Mouse (Mus musculus): ENCODE measurements around the gene Iqcc.

Iqcc gene

GRCm38 (mm10) chr4:129622120-129622802 lies 3.4 kb upstream of the Iqcc start:
- DNase-seq (ENCODE audit: low read depth) = no peak

- no peak for DNase-seq (ENCODE audit: low read depth)
Observed at GRCm38 (mm10) chr4:129621283-129621841, 2.5 kb upstream of the Iqcc start.

DNA sequence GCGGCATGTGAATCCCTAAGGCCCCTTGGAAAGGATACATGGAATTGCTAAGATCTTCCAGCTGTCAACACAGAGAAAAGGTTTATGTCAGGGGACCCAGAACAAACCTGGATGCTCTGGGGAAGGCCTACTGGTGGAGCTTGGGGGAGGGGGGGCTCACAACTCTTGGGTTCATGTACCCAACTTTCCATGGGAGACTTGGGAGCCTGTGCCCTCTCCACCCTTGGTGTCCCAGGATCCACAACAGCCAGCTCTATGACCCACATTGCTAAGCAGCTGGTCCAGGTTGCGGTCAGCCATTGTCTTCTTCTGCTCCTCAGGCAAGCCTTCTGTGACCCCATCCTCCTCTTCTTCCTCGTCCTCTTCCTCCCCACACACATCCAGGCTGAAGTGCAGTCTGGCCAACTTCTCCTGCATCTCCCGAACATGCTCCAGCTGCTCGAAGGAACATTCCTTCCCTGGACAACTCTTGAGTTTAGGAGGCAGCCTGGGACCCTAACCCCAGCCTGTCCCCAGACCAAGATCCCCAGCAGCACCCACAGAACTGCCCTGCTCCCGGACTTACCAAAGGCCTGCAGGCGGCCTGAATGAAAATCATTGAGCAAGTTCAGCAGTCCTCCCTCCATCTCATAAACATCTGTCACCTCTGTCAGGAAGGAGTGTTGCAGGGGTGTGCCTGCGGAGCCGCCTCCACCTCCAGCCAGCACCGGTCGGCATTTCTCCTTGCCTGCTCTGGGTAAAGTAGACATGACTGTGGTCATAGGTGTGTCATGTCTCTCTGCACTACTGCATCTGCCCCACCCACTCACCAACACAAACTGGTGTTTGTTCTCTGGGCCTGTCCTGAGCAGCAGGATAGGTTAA lies 1.8 kb upstream of the Iqcc start:
- no peak for DNase-seq (ENCODE audit: low read depth)

DNA sequence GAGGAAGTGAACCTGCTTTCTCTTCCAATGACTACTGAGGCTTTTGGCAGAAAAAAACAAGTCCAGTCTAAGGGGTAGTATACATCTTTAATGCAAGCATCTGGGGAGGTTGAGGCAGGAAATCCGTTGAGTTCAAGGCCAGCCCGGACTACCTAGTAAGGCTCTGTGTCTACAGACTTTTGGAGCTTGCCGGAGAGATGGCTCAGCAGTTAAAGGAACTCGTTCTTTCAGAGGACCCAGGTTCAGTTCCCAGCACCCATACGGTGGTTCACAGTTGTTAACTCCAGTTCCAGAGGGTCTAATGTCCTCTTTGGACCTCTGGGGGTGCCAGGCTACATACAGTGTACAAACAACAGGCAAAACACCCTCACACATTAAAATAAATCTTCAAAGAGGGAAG lies 868 bp downstream of the Iqcc start:
- DNase-seq (ENCODE audit: low read depth) = no peak

- DNase-seq (ENCODE audit: low read depth) = no peak
Observed at GRCm38 (mm10) chr4:129617121-129617641, 1.7 kb downstream of the Iqcc start.

- DNase-seq (ENCODE audit: low read depth) = no peak
Observed at GRCm38 (mm10) chr4:129616631-129617030, 2.3 kb downstream of the Iqcc start.

DNA sequence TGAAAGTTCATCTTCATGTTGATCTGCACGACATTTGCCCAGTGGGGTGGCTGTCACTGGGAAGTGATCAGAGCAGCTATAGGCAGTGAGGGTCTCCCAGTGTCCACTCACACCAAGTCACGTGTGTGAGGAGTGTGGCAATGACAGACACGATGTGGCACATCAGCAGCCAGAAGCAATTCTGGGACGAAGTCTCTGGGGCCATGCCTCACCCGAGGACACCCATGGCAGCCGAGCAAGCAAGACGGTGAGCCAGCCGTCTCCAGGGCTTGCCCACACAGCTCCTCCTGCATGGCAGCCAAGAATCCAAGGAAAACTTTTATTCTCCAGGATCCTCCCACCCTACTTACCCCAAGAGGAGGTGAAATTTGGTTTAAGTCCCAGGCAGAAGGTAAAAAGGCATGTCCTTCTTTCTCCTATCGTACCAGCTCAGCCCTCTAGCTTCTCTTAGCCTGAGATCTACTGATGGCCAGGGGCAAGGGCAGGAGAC lies 3.1 kb downstream of the Iqcc start:
- DNase-seq (ENCODE audit: low read depth) = no peak

DNA sequence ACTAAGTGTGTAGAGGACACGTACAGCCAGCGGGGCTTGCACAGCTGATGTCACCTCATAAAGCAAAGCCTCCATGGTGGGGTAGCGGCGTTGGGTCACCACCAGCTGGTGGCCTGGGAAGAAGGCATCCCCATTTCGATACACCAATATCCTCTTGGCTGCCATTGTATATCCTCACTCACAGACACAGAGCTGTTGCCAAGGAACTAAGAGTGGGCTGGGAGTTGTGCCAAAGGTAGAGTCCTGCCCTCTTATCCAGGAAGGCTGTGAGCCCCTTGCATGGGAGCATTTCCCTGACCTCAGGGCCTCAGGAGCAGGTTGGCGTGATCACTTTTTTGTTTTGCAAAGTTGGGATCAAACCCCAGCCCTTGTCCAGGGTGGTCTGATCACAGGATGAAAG lies 4.8 kb downstream of the Iqcc start, which contains the start of gene Dcdc2b:
Gene Dcdc2b, minus strand, starts transcription at position 165 of the 400 bp plus-strand sequence.
- DNase-seq (ENCODE audit: low read depth) = no peak

- DNase-seq (ENCODE audit: low read depth) = no peak
Observed at GRCm38 (mm10) chr4:129610472-129610871, 8.4 kb downstream of the Iqcc start.

DNA sequence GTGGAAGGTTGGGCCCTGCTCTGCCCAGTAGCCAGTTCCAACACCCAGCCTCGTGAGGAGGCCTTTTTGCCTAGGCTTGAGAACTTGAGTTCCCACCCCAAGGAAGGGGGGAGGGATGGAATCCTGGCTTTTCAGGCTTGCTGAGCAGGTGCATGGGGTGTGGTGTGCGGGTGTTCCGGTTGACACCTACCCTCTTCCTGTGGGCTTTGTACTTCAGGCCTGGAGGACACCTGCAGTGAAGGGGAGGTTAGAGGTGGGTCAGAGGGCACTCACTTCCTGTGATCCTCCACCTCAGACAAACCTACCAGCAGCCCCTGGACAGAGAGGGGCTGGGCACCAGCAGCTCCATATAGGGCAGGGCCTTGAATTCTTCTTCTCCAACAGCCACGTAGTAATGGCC lies 8.9 kb downstream of the Iqcc start:
- DNase-seq (ENCODE audit: low read depth) = no peak

DNA sequence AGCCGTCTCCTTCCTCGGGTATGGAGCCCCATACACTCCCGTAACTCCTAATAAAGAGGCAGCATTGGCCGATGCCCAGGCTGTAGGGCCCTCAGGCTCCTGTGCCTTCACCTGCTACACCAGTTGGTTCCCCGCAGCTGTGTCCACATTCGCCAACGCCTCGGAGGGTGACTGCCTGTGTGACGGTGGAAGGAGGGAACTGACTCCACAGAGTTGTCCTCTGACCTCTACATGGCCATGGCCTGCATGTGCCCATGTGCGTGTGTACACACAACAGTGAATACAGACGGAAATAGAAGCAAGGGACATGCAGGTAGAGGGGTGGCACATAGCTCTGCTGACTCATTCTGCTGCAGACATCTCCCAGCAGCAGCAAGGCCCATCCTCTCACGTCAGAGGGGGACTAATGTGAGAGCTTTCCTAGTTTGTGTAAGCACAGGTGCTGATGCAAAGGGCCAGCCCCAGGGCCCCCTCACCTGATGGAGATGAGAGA lies 9.7 kb downstream of the Iqcc start:
- no peak for DNase-seq (ENCODE audit: low read depth)

DNA sequence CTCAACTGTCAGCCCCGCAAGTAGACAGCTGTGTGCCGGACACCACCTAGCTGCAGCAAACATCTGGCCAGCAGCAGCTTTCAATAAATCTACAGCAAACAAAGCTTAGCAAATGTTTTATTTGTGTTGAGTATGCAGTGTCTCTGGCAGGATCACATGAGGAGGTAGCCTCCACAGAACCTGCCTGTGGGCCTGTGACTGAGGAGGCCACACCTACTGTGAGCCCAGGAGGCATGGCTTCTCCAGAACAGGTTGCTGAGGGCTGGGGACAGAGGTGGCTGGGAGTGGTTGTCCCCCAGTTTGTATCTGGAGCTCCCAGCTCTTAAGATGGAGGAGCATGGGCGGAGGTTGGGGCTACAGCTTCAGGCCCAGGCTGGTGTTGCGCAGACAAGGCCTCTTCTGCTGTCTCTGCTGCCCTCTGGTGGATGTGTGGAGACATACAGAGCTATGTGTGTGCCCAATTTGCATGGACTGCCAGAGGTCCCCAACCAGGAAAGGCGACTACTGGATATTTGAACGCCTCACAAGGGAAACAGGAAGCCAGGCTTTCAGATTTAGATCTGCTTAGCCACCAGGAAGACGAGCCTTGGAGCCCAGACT lies 10.4 kb downstream of the Iqcc start:
- peak; percentile 89 for DNase-seq (ENCODE audit: low read depth)

DNA sequence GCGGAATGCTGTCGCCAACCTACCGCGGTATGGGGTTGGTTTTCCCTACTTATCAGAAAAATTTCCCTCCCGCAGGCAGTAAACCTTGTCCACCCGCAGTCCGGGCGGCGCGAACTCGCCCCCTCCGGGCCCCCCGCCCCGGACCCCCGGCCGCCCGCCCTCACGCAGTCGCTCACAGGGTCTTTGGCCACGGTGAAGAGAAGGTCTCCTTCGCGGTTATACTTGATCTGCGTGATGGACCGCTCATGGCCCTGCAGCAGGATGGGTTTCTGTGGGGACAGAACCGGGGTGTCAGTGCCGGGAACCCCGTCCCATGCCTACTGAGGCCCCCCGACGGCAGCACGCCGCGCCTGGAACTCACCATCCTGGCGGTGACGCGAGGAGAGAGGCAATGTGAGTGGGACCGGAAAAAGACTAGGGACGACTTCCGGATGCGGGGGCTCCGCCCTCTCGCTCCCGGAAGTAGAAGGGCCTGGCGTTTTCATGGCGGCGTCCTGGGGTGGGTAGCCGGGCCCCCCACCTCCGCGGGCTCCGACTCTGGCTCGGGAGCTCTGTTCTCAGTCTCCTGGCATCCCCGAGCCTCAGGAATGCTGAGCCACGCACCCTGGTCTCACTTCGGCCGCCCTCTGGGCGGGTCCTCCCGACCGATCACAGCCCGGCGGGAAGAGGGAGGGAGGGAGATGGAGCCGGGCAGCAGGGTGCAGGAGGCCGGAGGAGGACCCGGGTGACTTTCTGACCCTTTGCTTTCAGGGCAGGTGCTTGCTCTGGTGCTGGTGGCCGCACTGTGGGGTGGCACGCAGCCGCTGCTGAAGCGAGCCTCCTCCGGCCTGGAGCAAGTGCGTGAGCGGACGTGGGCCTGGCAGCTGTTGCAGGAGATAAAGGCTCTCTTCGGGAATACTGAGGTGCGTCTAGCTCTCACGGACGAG lies 18.4 kb downstream of the Iqcc start, which contains the start of the genes Eif3i and Tmem234:
Gene Eif3i, minus strand, starts transcription at position 416 of the 926 bp plus-strand sequence.
Gene Tmem234, plus strand, starts transcription at position 436 of the 926 bp plus-strand sequence.
- peak; percentile 86 for DNase-seq (ENCODE audit: low read depth)

GRCm38 (mm10) chr4:129588865-129589264 lies 30.0 kb downstream of the Iqcc start:
- no peak for DNase-seq (ENCODE audit: low read depth)

DNA sequence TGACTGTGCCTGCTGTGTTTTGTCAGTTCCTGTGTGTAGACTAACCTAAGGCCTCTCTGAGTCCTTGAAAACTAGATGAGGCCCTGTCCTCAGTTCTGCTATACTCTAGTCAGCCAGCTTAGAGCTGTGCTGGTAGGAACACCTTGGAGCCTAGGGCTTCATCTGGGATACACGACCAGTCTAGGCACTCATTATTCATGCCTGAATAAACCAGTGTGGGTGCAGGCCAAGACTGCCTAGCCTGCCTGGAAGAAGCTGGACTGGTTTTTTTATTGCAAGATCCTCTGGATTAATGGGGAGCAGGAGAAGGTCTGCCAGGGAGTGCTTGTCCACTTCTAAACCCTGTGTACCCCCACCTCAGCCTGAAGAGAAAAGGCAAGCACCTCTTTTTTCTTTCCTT lies 32.0 kb downstream of the Iqcc start:
- DNase-seq (ENCODE audit: low read depth) = no peak

DNA sequence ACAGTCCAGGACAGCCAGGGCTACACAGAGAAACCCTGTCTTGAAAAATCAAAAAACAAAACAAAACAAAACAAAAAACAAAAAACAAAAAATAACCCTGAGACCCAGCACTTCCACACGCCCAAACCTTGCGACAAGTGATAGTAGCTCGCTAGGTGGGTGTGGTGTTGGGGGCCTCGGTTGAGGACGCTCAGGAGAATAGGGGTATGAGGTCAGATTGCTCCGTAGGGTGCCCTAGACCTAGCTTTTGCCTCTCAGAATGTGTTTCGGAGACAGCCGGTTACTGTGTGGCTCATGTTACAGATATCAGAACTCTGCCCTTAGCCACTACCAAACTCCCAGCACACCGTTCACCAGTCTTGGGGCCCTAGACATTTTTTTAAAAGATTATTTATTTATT lies 33.1 kb downstream of the Iqcc start:
- DNase-seq (ENCODE audit: low read depth) = no peak

DNA sequence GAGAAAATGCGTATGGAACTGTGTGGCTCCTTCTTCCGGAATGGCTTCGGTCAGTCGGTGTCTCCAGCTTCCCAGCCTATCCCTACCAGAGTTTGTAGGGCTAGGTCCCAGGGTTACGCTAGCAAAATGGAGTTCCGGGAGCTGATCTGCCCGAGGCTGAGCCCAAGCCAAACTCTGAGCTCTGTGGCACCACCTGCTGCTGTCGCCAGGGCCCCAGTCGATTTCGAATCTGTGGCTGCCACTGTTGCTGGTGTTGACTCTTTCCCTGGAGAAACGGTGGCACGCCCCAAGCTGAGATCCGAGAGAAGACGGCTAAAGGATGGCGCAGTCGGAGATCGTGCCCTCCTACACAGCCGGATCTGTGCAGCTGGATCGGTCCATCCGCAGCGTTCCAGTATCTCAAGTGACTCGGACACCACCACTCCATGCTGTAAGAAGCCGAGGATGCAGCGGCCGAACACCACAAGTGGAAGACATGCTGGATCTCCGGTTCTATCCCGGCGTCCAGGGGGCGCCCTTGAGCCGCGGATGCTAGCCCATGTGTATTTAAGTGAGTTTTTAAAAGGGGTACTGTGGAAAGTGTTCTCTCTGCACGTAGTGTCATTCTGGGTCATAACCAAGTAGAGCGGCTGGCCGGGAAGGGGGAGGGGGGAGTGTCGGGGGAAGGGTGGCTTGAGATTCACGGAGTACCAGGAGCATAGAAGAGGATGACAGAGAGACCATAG lies 33.9 kb downstream of the Iqcc start:
- peak; percentile 88 for DNase-seq (ENCODE audit: low read depth)

DNA sequence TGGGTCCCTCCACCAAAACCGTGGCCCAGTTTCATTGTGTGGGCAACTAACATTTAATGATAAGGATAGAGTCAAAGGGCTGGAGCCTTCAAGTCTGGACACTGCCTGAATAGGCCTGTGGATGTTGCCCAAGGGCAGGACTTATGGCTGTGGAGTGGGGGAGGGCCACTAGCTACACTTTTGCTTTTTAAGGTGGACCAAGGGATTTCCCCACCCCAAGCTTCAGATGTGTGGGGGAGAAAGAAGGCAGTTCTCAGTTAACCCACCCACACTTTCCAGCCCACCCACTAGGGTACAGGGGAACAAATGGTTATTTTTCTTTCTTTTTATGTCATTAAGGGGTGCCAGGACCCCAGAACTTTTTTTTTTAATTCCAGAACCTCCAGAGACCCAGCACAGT lies 34.5 kb downstream of the Iqcc start:
- peak; percentile 23 for DNase-seq (ENCODE audit: low read depth)

DNA sequence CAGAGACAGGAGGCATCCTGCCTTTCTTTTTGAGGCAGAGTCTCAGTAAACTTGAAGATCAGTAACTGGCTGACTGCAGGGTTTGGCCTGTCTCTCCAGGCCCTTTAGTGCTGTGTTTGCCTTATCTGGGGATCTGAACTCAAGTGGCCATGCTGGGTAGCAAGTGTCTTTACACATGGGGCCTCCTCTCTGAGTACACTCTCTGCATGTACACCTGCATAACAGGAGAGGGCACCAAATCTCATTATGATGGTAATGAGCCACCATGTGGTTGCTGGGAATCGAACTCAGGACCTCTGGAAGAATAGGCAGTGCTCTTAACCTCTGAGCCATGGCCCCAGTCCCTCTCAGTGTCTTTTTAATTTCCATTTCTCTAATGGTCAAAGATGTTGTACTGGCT lies 36.6 kb downstream of the Iqcc start:
- peak; percentile 47 for DNase-seq (ENCODE audit: low read depth)

DNA sequence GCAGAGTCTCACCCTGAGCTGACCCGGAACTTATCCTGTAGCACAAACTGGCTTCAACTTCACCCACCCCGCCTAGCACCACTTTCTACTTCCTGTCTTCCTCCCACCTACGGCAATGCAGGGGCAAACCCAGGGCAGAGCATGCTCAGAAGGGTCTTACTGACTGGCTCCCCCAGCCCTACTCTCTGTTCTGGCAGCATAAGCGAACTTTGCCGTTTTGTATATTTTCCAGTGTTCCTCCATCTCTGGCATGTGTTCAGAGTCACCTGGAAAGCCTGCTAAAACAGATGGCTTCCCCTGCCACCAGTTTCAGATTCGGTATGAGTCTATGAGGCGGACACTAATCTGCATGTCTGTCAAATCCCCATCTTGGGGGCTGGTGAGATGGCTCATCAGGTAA lies 38.6 kb downstream of the Iqcc start:
- peak; percentile 23 for DNase-seq (ENCODE audit: low read depth)
